Mouse (Mus musculus): ENCODE data around the gene Fam213b.

The Fam213b gene

DNA sequence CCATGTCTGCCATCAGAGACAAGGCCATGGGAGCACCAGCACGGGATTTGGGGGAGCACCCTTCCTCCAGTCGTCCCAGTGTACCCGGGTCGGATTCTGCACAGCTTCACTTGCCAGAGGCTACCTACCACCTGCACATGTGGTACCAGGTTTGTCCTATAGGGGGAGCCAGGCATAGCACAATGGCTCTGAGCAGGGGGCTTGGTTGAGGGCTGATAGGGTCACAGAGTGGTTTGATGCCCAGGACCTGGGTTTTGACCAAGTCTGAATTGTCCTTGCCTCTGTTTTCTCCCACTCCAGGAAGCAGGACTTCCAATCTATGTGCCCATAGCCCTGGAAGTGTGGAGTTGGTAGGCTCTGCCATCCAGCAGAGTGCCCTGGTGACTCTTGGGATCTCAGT lies 26.5 kb upstream of the Fam213b start:
- peak; percentile 59 to 67 for DNase-seq (ENCODE audit: low read depth in 2 of 2, low spot score in 2 of 2)

DNA sequence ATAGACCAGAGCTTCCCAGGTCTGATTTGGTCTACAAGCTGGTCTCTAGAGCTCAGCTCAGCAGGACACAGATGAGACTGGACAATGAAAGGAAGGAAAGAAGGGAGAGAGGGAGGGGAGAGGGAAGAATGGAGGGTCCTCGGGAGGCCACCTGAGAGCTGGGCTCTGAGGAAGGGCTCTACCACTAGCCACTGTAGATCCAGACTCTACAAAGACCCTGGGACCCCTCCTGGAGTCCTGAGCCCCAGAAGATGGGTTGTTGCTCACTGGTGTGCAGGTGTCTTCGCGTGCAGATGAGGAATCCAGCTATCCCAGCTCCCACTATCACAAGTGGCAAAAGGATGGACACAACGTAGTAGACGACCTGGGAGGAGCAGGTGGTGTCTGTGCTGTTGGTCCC lies 24.0 kb upstream of the Fam213b start:
- no peak for DNase-seq (ENCODE audit: low read depth in 2 of 2, low spot score in 2 of 2)

DNA sequence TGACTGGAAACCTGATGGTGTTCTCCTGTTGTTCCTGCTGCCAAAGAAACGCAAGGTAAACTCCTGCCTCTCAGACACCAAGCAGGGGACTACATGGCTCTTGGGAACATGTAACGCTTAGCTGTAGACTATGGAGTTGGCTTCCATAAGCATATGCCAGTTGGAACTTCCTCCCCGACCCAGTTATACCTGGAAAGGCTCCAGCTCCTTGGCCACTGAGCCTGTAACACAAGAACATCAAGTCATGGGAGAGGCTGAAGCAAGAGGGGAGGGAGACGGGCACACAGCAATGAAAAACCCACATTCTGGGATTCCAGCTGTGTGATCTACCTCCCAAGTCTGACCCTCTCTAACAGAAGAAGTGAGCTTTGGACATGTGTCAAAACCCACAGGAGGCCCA lies 23.4 kb upstream of the Fam213b start:
- no peak for DNase-seq (ENCODE audit: low read depth in 2 of 2, low spot score in 2 of 2)

- no peak for DNase-seq (ENCODE audit: low read depth in 2 of 2, low spot score in 2 of 2)
These were observed 17.7 kb upstream of the Fam213b start for GRCm38 (mm10) chr4:154916662-154917061.

- DNase-seq (ENCODE audit: low read depth in 2 of 2, low spot score in 2 of 2), result no peak
These were observed 16.4 kb upstream of the Fam213b start for GRCm38 (mm10) chr4:154915286-154915685.

DNA sequence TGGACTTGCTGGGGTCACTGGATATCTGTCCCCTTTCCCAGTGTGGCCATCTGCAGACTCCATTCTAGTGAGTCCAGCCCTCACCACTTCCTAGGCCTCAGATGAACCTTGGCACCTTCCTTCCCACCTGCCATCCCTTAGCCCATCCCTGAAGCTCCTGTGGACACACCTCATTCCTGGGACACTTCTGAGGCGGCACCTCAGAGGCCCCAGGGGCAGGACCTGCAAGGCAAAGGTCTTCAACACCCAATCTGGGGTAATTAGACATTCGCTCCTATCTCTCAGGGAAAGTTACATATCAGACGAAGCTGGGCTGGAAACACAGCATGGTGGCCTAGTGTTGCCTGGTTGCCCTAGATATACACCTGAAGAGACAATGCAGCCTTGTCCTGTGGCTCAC lies 15.8 kb upstream of the Fam213b start:
- no peak for DNase-seq (ENCODE audit: low read depth in 2 of 2, low spot score in 2 of 2)

- no peak for DNase-seq (ENCODE audit: low read depth in 2 of 2, low spot score in 2 of 2)
These were observed 15.3 kb upstream of the Fam213b start for GRCm38 (mm10) chr4:154914252-154914651.

DNA sequence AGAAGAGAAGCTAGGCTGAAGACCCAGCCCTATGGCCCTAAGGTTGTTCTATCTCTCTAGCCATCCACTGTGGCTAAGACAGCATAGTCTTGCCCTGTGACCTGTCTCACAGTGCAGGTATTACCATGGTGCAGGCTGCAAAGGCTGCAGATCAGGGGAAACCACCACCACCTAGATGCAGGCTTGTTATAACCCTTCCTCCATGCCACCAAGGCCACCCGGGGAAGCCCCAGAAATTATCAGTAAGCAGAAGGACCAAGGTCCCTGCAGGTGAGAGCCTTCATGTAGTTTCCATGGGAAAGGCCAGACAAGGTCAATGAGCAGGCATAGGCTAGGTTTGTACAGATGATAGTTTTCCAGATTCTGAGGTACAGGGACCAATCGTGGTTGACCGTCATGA lies 14.9 kb upstream of the Fam213b start:
- DNase-seq (ENCODE audit: low read depth in 2 of 2, low spot score in 2 of 2), result no peak

- DNase-seq (ENCODE audit: low read depth in 2 of 2, low spot score in 2 of 2), result no peak
These were observed 12.7 kb upstream of the Fam213b start for GRCm38 (mm10) chr4:154911644-154912043.

DNA sequence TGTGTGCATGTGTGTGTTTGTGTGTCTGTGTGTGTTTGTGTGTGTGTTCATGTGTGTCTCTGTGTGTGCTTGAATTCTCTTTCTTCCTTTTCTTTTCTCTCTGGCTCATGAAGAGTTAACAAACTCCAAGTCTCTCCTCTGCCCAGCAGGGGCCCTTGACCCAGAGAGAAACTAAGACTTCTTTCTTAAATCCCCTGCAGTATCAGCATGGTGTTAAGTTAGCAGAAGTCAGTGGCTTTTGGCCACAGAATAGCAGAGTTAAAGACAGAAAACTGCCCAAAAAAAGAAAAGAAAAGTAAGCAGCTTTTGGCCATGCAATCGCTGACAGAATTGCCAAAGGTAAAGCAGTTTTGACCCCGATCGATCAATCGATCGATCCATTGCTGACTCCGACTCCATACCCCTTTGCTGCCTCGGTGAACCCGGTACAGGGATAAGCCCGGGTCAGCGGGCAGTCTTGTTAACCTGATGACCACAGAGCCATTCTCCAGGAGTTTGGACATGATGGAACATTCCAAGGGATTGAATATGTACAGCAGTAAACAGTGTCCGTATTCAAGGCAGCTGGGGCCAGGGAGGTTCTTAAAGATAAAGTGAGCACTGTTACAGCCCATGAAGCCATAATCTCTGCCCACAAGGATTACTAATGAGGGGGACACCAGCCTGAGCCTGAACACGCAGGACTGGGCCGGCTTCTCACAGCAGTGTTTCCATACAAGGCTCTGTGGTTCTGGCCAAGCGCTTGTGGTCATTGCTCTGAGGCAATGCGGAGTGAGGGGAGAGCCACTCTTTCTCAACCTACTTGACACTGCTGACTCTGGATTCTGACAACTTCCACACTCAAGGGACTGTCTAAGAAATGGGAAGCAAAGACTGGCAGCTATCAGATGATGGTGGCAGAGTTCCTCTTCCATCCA lies 11.9 kb upstream of the Fam213b start:
- DNase-seq (ENCODE audit: low read depth in 2 of 2, low spot score in 2 of 2), result no peak

- DNase-seq (ENCODE audit: low read depth in 2 of 2, low spot score in 2 of 2), result no peak
These were observed 9.6 kb upstream of the Fam213b start for GRCm38 (mm10) chr4:154908490-154908889.

DNA sequence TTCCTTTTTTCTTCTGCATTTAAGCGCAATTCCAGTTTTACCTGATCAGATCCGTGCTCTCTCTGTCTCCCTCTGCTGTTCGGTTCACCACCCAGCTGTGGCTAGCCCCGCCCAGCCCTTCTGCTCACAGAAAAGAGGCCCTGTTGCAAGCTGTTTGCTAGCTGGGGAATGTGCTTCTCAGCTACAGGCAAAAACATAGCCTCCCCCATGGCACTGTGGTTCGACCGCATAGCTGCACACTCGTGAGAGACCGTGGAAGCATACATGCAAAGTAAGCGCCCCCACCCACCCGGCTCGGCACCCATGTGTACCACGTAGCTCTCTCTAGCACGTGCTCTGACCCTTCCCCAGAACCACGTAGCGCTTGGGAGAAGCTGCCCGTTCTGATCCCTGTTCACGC lies 8.9 kb upstream of the Fam213b start:
- DNase-seq (ENCODE audit: low read depth in 2 of 2, low spot score in 2 of 2), result peak; percentile 55 to 70

- peak; percentile 76 to 81 for DNase-seq (ENCODE audit: low read depth in 2 of 2, low spot score in 2 of 2)
These were observed 5.5 kb upstream of the Fam213b start for GRCm38 (mm10) chr4:154904185-154905071.

GRCm38 (mm10) chr4:154902371-154902770 lies 3.4 kb upstream of the Fam213b start:
- DNase-seq (ENCODE audit: low read depth in 2 of 2, low spot score in 2 of 2), result no peak

DNA sequence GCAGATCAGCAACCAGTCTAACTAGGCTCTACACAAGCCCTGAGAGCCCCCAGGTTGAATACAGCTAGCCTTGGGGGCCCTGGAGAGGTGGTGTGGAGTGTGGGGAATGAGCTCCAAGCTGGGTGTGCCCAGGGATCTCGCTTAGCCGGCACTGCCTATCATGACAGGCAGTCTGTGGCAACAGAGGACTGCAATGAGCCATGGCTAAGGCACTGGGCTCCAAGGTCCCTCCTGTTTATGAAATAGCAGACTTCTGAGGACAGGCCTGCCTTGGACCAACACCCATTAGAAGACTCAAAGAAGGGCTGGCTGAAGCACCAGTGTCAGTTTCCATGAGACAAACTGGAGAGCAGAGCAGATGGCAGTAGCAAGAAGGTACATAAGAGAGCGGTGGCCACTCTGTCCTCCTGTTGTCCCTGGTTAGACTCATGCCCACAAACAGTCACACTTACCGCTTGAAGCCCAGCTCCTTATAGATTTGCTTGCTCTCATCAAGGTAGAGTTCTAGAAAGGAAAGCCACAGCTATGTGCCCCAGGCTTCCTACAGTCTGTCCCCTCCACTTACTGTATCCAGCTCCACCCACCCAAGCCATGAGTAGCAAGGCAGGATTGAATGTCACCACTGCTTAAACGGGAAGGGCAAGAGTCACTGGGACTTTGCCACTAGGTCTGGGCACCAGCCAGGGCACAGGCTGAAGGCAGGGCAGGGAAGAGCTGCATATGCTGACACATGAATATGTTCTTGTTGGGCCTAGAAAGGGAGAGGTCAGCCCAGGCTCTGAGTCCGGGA lies 1.1 kb downstream of the Fam213b start:
- no peak for DNase-seq (ENCODE audit: low read depth in 2 of 2, low spot score in 2 of 2)

GRCm38 (mm10) chr4:154895549-154895948 lies 3.4 kb downstream of the Fam213b start:
- DNase-seq (ENCODE audit: low read depth in 2 of 2, low spot score in 2 of 2), result no peak

- no peak for DNase-seq (ENCODE audit: low read depth in 2 of 2, low spot score in 2 of 2)
These were observed 8.0 kb downstream of the Fam213b start for GRCm38 (mm10) chr4:154890887-154891286.

GRCm38 (mm10) chr4:154887593-154888250 lies 11.2 kb downstream of the Fam213b start:
- no peak for DNase-seq (ENCODE audit: low read depth in 2 of 2, low spot score in 2 of 2)

DNA sequence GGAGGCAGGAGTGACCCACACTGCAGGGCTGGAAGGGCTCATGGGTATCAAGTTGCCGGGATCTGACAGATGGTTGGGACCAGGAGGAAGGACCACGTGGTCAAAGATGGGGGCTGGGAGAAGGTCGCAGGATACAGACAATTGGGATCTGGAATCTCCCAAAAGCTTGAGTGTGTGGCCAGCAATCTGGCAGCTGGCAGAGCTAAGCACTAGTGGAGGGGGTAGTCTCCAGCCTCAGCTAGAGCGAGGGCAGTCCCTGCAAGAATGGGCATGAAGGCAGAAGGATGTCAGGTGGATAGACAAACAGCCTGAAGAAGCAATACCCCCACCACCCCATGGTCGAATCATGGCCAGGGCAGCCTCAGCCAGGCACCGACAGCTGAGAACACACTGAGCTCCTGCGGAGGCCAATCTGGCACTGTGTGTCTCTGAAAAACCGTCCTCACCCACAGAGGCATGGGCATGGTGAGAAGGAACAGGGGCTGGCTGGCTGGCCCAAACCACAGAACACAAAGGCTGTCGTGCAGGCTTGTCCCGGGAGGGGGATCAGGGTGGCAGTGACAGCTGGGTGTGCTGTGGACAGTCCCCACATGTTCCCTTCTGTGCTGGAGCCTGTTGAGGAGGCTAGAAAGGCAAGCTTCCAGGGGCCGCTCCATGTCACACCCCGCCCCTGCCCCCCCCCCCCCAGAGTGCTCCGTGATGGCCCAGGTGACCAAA lies 11.9 kb downstream of the Fam213b start:
- DNase-seq (ENCODE audit: low read depth in 2 of 2, low spot score in 2 of 2), result no peak

DNA sequence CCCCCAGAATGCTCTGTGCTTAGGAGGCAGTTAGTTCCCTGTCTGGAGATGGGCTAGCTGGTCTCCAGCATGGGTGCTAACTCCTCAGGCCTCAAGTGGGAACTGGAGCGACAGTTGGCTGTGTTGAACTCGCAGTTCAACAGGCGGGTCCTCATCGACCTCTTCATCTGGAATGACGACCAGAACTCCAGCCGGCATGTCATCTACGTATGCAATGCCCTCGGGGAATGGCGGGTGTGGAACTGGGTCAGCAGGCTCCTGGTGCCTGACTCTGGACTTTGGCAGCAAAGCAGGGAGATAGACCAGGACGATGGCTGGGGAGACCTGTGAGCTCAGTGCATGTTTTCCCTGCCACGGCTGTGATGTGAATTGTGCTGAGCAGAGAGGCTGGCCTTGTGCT lies 13.5 kb downstream of the Fam213b start:
- DNase-seq (ENCODE audit: low read depth in 2 of 2, low spot score in 2 of 2), result no peak

Data from CD8-positive naive resting alpha-beta T cell, adult 2 months (primary cell).